Mouse (Mus musculus) embryonic facial prominence, embryonic 12.5 days (tissue): Measurements from ENCODE around the gene Popdc2. TPM values are rescaled to one million over a fixed set of nuclear protein-coding genes. Genes with fewer than 3 reads are reported as not detected.

Source experiments
- ATAC-seq: fragments of 200-750 bp; cut with Nextera tagmentation; 2 replicates; pipeline ENCODE4 v1.8.0; 2017; ENCODE audit not compliant: insufficient number of reproducible peaks, insufficient read depth, low FRiP score, low TSS enrichment
- H3K27ac ChIP-seq: fragments of 300-500 bp; sonication (generic); 2 replicates; pipeline ENCODE4 v1.5.1; 2016; ENCODE audit warnings: mild to moderate bottlenecking
- H3K27me3 ChIP-seq: fragments of 300-500 bp; sonication (generic); 2 replicates; pipeline ENCODE4 v1.6.1; 2016; ENCODE audit warnings: mild to moderate bottlenecking, moderate library complexity
- H3K36me3 ChIP-seq: fragments of 300-500 bp; sonication (generic); 2 replicates; pipeline ENCODE4 v1.6.1; 2016; ENCODE audit warnings: mild to moderate bottlenecking
- H3K4me1 ChIP-seq: fragments of 300-500 bp; sonication (generic); 2 replicates; pipeline ENCODE4 v1.6.1; 2016
- H3K4me2 ChIP-seq: fragments of 300-500 bp; sonication (generic); replicated peaks from 2 replicates; pipeline ENCODE4 v1.6.1; 2016; ENCODE audit warnings: mild to moderate bottlenecking, moderate library complexity
- H3K4me3 ChIP-seq: fragments of 300-500 bp; sonication (generic); 2 replicates; pipeline ENCODE4 v1.5.1; 2016; ENCODE audit warnings: mild to moderate bottlenecking
- H3K9ac ChIP-seq: fragments of 300-500 bp; sonication (generic); 2 replicates; pipeline ENCODE4 v1.6.1; 2016; ENCODE audit warnings: mild to moderate bottlenecking, moderate library complexity
- H3K9me3 ChIP-seq: fragments of 300-500 bp; sonication (generic); 2 replicates; pipeline ENCODE4 v1.6.1; 2016; ENCODE audit warnings: mild to moderate bottlenecking, moderate library complexity
- whole genome bisulfite sequencing: fragments of 180-500 bp; shearing (Covaris S2); methylation state at CpG from one replicate; pipeline ENCODE4 v1.1.7; 2016; 5-methylcytosine and 5-hydroxymethylcytosine counted together
- polyA plus RNA-seq: library from polyadenylated mRNA; unstranded; fragments of >200 nt; fragmentation: Nextera tagmentation; extraction: Ambion mirVana; gene quantifications from 2 replicates; pipeline ENCODE4 v1.2.1, GENCODE M21; 2016

Gene Popdc2
- polyA plus RNA-seq, 1 experiment from 2014 or later, result 1.4 TPM

DNA sequence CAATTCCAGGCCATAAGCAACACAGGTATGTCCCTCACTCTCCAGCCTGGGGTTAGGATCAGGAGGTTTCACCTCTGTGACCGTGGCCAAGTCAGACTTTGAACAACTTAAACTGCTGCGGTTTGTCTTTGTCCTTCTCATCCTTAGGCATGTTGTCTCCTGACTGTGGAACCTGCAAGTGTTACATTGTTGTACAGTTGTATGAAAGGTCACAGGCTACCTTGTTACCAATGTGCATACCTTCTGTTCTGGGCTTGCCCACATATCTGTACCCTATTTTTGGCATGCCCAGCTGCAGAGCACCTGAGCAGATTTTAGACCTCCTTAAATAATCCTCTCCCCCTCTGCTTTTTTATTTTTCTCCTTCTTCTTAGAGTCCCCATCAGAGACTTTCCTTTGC lies 2.8 kb upstream of the Popdc2 start:
- no peak for ATAC-seq
- Histone ChIP-seq H3K9ac (no peak overlapping the region), H3K4me2 (no peak overlapping the region), H3K27me3 (no peaks in the 10 kb centered on the region), H3K36me3 (no peaks in the 10 kb centered on the region), H3K9me3 (no peaks in the 10 kb centered on the region), H3K4me3 (no peak overlapping the region), H3K4me1 (peaks cover 7% of the 10 kb centered on the region; the same call in 1 of the 2 replicates), H3K27ac (no peak overlapping the region)
- WGBS, result 90% methylated on average over 2 of the region's 2 CpGs

DNA sequence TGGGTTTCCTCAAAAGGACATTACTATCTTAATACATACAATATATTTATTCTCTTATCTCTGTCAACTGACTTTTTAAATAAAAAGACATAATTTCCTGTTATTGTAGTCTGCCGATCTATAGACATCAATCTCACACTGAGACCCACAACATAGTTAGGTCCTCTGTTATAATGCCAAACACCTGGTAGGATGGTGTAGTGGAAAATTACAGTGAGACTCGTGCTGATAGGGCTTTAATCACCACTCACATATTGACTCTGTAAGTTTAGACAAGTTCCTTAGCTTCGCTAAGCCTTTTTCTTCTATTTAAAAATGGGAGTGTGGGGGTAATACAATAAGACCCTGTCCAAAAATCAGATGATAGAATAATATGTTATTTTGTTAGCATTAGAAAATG lies 2.2 kb upstream of the Popdc2 start:
- Histone ChIP-seq H3K4me1 (peaks cover 7% of the 10 kb centered on the region; the same call in 1 of the 2 replicates), H3K27me3 (no peaks in the 10 kb centered on the region)
- ATAC-seq, result no peak

DNA sequence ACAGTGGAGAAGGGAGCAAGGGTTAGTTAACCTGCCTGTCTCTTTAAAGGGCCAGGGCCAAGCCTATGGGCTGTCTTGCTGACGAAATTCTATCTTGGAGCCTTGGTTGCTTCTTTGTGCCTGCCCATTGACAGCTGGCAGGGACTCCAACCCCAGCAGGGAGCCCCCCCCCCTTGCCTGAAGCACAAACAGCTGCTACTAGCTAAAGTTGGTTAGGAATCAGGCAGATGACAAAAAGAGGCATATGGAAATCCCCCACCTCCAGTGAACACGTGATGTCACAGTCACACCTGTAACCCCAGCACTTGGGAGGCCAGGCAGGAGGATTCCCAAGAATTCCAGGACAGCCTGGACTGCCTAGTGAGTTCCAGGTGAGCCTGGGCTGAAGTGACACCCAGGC lies 1.7 kb upstream of the Popdc2 start:
- no peak overlapping the region for H3K9ac ChIP-seq
- no peak overlapping the region for H3K27ac ChIP-seq
- no peak for ATAC-seq
- no peak overlapping the region for H3K4me3 ChIP-seq
- 17% methylated on average over 2 of the region's 2 CpGs for WGBS
- H3K4me2 ChIP-seq, result no peak overlapping the region
- H3K4me1 ChIP-seq, result peaks cover 7% of the 10 kb centered on the region; the same call in 1 of the 2 replicates
- H3K9me3 ChIP-seq, result no peaks in the 10 kb centered on the region
- no peaks in the 10 kb centered on the region for H3K27me3 ChIP-seq
- no peaks in the 10 kb centered on the region for H3K36me3 ChIP-seq

More for the DNA sequence above, 2.2 kb upstream of the Popdc2 start:
- H3K4me3 ChIP-seq, result no peak overlapping the region
- H3K4me2 ChIP-seq, result no peak overlapping the region
- H3K9me3 ChIP-seq, result no peaks in the 10 kb centered on the region
- no peaks in the 10 kb centered on the region for H3K36me3 ChIP-seq
- no peak overlapping the region for H3K27ac ChIP-seq
- no peak overlapping the region for H3K9ac ChIP-seq
- WGBS, result 69% methylated on average over 3 of the region's 3 CpGs

DNA sequence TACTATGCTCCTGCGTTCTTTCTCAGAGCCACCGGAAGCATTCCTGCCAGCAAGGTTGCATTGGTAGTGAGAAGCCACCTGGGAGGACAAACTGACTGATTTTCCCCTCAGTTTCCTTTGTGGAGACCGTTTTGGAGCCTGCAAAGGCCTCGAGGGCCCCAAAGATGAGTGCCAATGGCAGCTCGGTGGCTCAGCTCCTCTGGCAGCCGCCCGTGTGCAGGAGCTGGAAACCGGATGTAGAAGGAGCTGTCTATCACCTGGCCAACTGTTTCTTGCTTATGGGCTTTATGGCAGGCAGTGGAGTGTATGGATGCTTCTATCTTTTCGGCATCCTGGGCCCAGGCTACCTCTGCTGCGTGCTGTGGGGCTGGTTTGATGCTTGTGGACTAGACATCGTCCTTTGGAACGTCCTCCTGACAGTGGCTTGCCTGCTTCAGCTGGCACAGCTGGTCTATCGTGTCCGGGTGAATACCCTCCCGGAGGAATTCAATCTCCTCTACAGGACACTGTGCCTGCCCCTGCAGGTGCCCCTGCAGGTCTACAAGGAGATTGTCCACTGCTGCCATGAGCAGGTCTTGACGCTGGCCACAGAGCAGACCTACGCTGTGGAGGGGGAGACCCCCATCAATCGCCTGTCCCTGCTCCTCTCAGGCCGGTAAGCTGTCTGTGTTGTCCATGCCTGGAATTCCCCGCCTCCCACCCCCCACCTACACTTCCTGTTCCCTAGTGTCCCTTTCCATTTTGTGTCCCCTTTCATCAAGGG lies 665 bp downstream of the Popdc2 start:
- no peaks in the 10 kb centered on the region for H3K9me3 ChIP-seq
- H3K4me2 ChIP-seq, result no peak overlapping the region
- H3K9ac ChIP-seq, result no peak overlapping the region
- H3K4me1 ChIP-seq, result peaks cover 7% of the 10 kb centered on the region; the same call in 1 of the 2 replicates
- no peaks in the 10 kb centered on the region for H3K27me3 ChIP-seq
- H3K4me3 ChIP-seq, result no peak overlapping the region
- WGBS, result 79% methylated on average over 20 of the region's 20 CpGs
- ATAC-seq, result no peak
- no peaks in the 10 kb centered on the region for H3K36me3 ChIP-seq
- no peak overlapping the region for H3K27ac ChIP-seq

DNA sequence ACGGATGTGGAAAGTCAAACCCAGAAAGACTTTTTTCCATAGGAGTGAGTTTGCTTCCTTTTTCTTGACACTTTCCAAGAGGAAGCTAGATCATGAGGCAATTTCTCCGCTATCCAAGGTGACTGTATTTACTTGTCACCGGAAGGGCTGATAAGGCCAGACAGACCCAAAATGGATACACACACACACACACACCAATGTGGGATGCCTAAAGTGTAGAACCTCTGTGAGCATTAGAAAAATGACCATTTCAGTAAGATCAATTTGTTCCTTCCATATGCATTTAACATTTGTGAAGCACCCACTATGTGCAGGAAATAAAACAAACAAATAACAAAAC lies 1.2 kb downstream of the Popdc2 start:
- no peak overlapping the region for H3K27ac ChIP-seq
- no peak overlapping the region for H3K9ac ChIP-seq

DNA sequence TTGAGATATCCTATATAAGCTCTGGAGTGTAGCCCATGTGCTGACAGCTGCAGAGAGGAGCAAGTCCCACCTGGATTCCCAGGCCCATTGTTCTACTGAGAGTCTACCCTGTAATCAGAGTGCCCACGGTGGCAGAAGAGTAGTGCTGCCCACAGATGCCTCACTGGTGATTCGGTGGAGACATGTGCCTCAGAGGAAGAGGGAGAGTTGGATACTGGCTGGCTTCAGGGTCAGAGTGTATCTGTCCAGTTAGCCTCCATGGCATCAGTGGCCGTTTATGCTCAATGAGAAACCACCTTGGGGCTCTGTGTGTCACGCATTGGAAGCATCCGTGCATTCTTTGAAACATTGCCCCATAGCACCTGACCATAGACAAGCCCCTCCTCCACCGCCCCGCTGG lies 1.6 kb downstream of the Popdc2 start:
- Histone ChIP-seq H3K27me3 (no peaks in the 10 kb centered on the region), H3K9me3 (no peaks in the 10 kb centered on the region), H3K4me3 (no peak overlapping the region), H3K4me1 (peaks cover 7% of the 10 kb centered on the region; the same call in 1 of the 2 replicates), H3K27ac (no peak overlapping the region), H3K4me2 (no peak overlapping the region), H3K9ac (no peak overlapping the region), H3K36me3 (no peaks in the 10 kb centered on the region)
- ATAC-seq, result no peak
- 88% methylated on average over 7 of the region's 7 CpGs for WGBS

More for the DNA sequence above, 1.2 kb downstream of the Popdc2 start:
- no peak overlapping the region for H3K4me2 ChIP-seq
- WGBS, result 81% methylated on average over 3 of the region's 3 CpGs
- no peaks in the 10 kb centered on the region for H3K27me3 ChIP-seq
- ATAC-seq, result no peak
- H3K4me1 ChIP-seq, result peaks cover 7% of the 10 kb centered on the region; the same call in 1 of the 2 replicates
- H3K9me3 ChIP-seq, result no peaks in the 10 kb centered on the region
- H3K4me3 ChIP-seq, result no peak overlapping the region
- H3K36me3 ChIP-seq, result no peaks in the 10 kb centered on the region

DNA sequence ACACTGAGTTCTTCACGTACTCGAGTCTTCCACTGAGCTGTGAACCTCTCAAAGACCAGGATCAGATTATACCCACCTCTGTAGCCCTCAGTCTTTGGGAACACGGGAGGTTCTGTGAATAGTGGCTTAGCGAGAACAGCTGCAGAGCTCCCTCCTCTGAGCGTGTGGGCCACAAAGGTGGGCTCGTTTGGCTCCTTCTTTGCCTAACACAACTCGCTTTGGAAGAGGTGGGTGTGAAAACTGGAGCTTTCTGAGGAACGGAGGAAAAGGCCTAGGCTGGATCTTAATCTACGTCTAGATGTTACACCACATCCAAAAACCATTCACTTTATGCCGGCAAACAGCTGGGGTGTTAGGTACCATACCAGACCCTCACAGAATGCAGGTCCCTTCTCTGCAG lies 3.4 kb downstream of the Popdc2 start:
- 90% methylated on average over 10 of the region's 10 CpGs for WGBS
- H3K4me2 ChIP-seq, result no peak overlapping the region
- H3K36me3 ChIP-seq, result no peaks in the 10 kb centered on the region
- H3K9me3 ChIP-seq, result no peaks in the 10 kb centered on the region
- no peak for ATAC-seq
- no peak overlapping the region for H3K27ac ChIP-seq
- no peak overlapping the region for H3K9ac ChIP-seq
- peaks cover 7% of the 10 kb centered on the region; the same call in 1 of the 2 replicates for H3K4me1 ChIP-seq
- H3K4me3 ChIP-seq, result no peak overlapping the region
- H3K27me3 ChIP-seq, result no peaks in the 10 kb centered on the region

DNA sequence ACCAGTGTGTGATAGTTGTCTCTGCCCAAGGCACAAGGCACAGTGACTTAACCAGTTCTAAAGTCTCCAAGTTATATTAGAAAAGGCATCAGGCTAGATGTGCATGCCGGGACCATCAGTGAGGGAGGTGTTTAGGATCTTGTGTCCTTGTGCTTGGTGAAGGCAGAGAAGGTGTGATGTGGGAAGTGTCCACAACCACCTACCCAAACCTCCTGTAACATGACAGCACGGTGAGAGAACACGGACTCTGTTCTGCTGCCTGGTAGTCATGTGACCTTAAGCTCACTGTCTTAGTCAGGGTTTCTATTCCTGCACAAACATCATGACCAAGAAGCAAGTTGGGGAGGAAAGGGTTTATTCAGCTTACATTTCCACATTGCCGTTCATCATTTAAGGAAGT lies 4.2 kb downstream of the Popdc2 start:
- H3K4me1 ChIP-seq, result 0 out of 2 replicates have a peak, but pooled peaks cover 7% of the 10 kb centered on the region
- WGBS, result 87% methylated on average over 4 of the region's 4 CpGs
- H3K9me3 ChIP-seq, result no peaks in the 10 kb centered on the region
- ATAC-seq, result no peak
- H3K27me3 ChIP-seq, result no peaks in the 10 kb centered on the region
- no peaks in the 10 kb centered on the region for H3K36me3 ChIP-seq
- H3K4me2 ChIP-seq, result no peak overlapping the region
- no peak overlapping the region for H3K9ac ChIP-seq
- no peak overlapping the region for H3K27ac ChIP-seq
- no peak overlapping the region for H3K4me3 ChIP-seq

DNA sequence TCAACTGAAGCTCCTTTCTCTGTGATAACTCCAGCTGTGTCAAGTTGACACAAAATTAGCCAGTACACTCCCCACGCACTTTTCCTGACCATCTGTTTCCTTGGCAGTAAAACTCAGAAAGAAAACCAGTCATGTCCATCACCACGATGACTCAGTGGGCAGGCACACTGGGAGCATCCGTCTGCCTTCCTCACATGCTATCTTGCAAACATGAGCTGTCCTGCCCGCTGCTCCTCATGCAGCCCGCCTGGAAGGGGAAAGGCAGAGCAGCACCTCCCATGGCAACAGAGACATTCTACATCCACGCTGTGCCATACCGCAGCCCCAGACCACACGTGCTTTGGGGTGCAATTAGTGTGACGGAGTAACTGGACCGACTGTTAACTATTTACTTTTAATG lies 6.3 kb downstream of the Popdc2 start:
- 59% methylated on average over 10 of the region's 10 CpGs for WGBS
- no peak overlapping the region for H3K27ac ChIP-seq
- H3K27me3 ChIP-seq, result no peaks in the 10 kb centered on the region
- H3K9ac ChIP-seq, result no peak overlapping the region
- no peaks in the 10 kb centered on the region for H3K36me3 ChIP-seq
- no peaks in the 10 kb centered on the region for H3K4me1 ChIP-seq
- no peak overlapping the region for H3K4me3 ChIP-seq
- H3K9me3 ChIP-seq, result no peaks in the 10 kb centered on the region
- H3K4me2 ChIP-seq, result no peak overlapping the region
- ATAC-seq, result no peak

DNA sequence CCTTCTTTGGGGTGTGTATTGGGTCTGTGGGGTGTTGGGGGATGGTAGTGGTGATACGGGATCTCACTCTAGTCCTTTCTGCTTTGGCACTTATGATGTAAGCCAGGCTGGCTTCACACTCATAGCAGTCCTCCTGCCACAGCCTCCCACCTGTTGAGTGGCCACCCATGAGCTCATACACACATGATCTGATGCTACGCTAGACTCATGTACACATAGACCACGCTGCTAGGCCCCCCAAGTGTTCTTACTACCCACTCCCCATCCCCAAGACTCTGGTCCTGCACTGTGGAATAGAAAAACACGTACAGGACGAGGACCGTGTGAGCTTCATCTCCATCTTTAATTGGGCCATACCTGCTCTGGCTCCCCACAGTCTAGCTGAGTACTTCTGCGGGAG lies 7.0 kb downstream of the Popdc2 start:
- no peak for ATAC-seq
- Histone ChIP-seq H3K4me2 (no peak overlapping the region), H3K9ac (no peak overlapping the region), H3K27ac (no peak overlapping the region), H3K36me3 (no peaks in the 10 kb centered on the region), H3K27me3 (no peaks in the 10 kb centered on the region), H3K4me3 (no peak overlapping the region), H3K4me1 (no peaks in the 10 kb centered on the region), H3K9me3 (no peaks in the 10 kb centered on the region)
- 87% methylated on average over 7 of the region's 7 CpGs for WGBS

DNA sequence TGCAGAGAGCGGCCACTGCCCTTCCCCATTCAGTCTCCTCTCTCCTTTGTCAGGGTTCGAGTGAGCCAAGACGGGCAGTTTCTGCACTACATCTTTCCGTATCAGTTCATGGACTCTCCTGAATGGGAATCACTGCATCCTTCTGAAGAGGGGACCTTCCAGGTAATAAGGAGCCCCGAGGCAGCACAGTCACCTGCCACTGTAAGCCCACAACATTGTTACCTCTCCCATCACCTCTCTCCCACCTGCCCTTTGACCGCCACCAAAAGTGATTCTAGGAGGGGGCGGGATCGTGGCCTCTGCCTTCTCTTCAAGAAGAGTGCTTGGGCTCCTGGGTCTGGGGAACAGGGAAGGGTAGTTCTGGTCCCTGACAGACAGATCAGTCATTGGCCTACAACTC lies 7.4 kb downstream of the Popdc2 start:
- Histone ChIP-seq H3K4me1 (no peaks in the 10 kb centered on the region), H3K27ac (no peak overlapping the region), H3K27me3 (no peaks in the 10 kb centered on the region), H3K4me3 (no peak overlapping the region), H3K9me3 (no peaks in the 10 kb centered on the region), H3K9ac (no peak overlapping the region), H3K4me2 (no peak overlapping the region), H3K36me3 (no peaks in the 10 kb centered on the region)
- 88% methylated on average over 8 of the region's 8 CpGs for WGBS
- ATAC-seq, result no peak

DNA sequence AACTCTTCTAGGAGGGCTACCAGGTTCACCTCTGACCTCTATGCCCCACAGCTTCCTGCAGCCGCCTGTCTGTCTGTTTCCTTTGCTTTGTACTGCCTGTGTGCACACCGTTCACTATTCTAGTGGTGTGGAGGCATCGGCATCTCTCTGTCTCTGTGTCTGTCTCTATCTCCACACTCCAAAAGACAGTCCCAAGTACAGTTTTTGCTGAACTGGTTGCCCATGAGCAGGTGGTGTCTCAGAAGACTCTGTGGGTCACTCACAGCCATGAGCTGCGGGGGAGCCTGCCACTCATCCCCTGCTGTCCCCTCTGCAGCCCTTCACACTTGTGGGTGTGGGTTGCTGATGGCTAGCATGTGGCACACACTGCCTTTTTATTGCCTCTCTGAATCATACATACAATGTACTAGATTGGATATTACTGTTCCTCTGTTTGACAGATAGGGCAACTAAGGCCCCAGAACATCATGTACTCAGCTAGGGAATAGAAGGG lies 8.0 kb downstream of the Popdc2 start:
- Histone ChIP-seq H3K4me3 (no peak overlapping the region), H3K9ac (no peak overlapping the region), H3K27ac (no peak overlapping the region), H3K4me2 (no peak overlapping the region), H3K27me3 (no peaks in the 10 kb centered on the region), H3K9me3 (no peaks in the 10 kb centered on the region), H3K4me1 (no peaks in the 10 kb centered on the region), H3K36me3 (no peaks in the 10 kb centered on the region)
- ATAC-seq, result no peak
- 66% methylated on average over 4 of the region's 4 CpGs for WGBS
